Mouse (Mus musculus) thymus, adult 2 months (tissue): ENCODE measurements around the gene Sdcbp2.

Experiments used
- CTCF ChIP-seq: fragments of 200-500 bp; IDR thresholded peaks from 2 replicates; pipeline ENCODE4 v1.5.1; 2012; ENCODE audit warnings: mild to moderate bottlenecking, control low read depth, low read length, moderate library complexity, borderline replicate concordance; ENCODE audit not compliant: control insufficient read depth, poor library complexity, insufficient read depth; ENCODE audit errors: extremely low read depth
- POLR2A ChIP-seq: fragments of 200-500 bp; IDR thresholded peaks from 2 replicates; pipeline ENCODE4 v1.6.1; 2012; ENCODE audit warnings: mild to moderate bottlenecking, low read length, control low read depth, moderate library complexity; ENCODE audit not compliant: control insufficient read depth, poor library complexity, insufficient read depth; ENCODE audit errors: extremely low read depth

DNA sequence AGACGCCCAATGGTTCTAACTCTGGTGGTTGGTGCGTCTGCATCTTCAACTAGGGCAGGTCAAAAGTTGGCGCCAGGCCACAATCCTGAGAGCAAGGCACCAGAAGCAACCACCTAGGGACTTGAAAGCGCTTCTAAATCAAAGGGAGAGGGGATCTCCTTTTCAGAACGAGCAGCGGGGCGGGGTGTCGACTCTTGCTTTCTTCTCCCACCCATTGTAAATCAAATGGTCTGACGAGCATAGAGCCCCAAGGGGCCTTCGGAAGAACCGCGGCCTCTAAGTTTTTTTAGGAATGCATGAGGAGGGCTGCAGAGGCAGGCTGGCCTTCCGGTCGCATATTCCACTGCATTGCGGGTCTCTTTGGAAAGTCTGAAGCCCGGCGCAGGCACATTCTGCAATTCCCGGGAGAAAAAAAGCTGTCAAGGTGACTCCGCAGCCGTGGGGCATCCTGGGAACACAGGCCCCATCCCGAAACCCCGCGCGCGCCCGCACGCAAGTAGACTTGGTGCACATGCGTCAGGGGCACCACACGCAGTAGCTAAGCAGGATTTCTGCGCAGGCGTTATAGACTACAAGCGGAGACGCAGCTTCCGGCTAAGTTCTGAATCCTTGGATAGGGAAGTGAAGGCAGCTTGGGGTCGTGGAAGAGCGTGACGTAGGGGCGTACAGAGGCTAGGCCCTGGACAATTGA is 3.4 kb downstream of the Sdcbp2 start:
- no peak; the same call in 1 of the 2 replicates for TF ChIP-seq POLR2A
- TF ChIP-seq CTCF = no peak; the same call in 1 of the 2 replicates
